Mouse (Mus musculus) CH12.LX (cell line): ENCODE data around the gene Wscd1. TPM values are rescaled to one million over a fixed set of nuclear protein-coding genes. Genes with fewer than 3 reads are reported as not detected.

Experiments used
- DNase-seq: peaks from one replicate; pipeline ENCODE4 v3.0.0-alpha.2; 2013; ENCODE audit errors: extremely low read depth
- H3K27ac ChIP-seq: 2 replicates; pipeline ENCODE4 v1.5.1; 2012; ENCODE audit warnings: low read depth, mild to moderate bottlenecking, control low read depth, moderate library complexity; ENCODE audit not compliant: insufficient read depth
- H3K27me3 ChIP-seq: replicated peaks from 2 replicates; pipeline ENCODE3; 2012; ENCODE audit warnings: inconsistent platforms
- H3K36me3 ChIP-seq, 2 experiments: replicated peaks in 1 of 2; 2 replicates each; pipeline versions ENCODE3 to v1.6.1; 2012; ENCODE audit warnings: inconsistent platforms in 1 of 2, low read length in 1 of 2, mild to moderate bottlenecking in 1 of 2, mixed read lengths in 1 of 2, moderate library complexity in 1 of 2; ENCODE audit not compliant: control insufficient read depth in 1 of 2, insufficient read depth in 1 of 2
- H3K4me1 ChIP-seq, 2 experiments: 2 replicates each; pipeline ENCODE4 v1.6.1; 2012; ENCODE audit warnings: inconsistent platforms in 1 of 2, moderate library complexity in 1 of 2; ENCODE audit not compliant: insufficient read depth in 2 of 2, control insufficient read depth in 1 of 2
- H3K4me2 ChIP-seq: 2 replicates; pipeline ENCODE4 v1.6.1; 2012; ENCODE audit warnings: low read depth, mild to moderate bottlenecking, control low read depth; ENCODE audit not compliant: poor library complexity, insufficient read depth, severe bottlenecking
- H3K4me3 ChIP-seq, 3 experiments: fragments of 150-350 bp in 1 of 3; sonication (generic) in 1 of 3; replicated peaks in 1 of 3; 2 replicates each; pipeline versions ENCODE3 to v1.5.1; 2011 to 2012; ENCODE audit warnings: low read depth in 2 of 3, low read length in 2 of 3, mild to moderate bottlenecking in 2 of 3, moderate library complexity in 2 of 3, control low read depth in 1 of 3, improper control_type of control experiment in 1 of 3, inconsistent platforms in 1 of 3, mixed read lengths in 1 of 3; ENCODE audit not compliant: poor library complexity in 1 of 3
- H3K79me2 ChIP-seq: replicated peaks from 2 replicates; pipeline ENCODE4 v1.6.1; 2012; ENCODE audit warnings: mild to moderate bottlenecking, moderate library complexity; ENCODE audit not compliant: control insufficient read depth, poor library complexity, insufficient read depth, severe bottlenecking; ENCODE audit errors: extremely low read depth
- H3K9ac ChIP-seq: 2 replicates; pipeline ENCODE4 v1.6.1; 2012; ENCODE audit warnings: low read depth, mild to moderate bottlenecking, control low read depth, moderate library complexity; ENCODE audit not compliant: insufficient read depth
- H3K9me3 ChIP-seq: replicated peaks from 2 replicates; pipeline ENCODE3; 2012; ENCODE audit warnings: low read length, inconsistent platforms, mixed read lengths
- BHLHE40 ChIP-seq: IDR thresholded peaks from 2 replicates; pipeline ENCODE4 v1.6.1; 2011; ENCODE audit warnings: mild to moderate bottlenecking, low read depth, low read length, improper control_type of control experiment
- ETS1 ChIP-seq: conservative IDR thresholded peaks from 2 replicates; pipeline ENCODE4 v1.6.1; 2012; ENCODE audit warnings: low read depth, mild to moderate bottlenecking, inconsistent platforms, low read length, improper control_type of control experiment, moderate library complexity
- IRF4 ChIP-seq: IDR thresholded peaks from 2 replicates; pipeline ENCODE4 v1.6.1; 2014; ENCODE audit warnings: low read depth, mild to moderate bottlenecking, inconsistent platforms, low read length, improper control_type of control experiment
- JUND ChIP-seq: conservative IDR thresholded peaks from 2 replicates; pipeline ENCODE4 v1.6.1; 2011; ENCODE audit warnings: low read depth, low read length, improper control_type of control experiment
- MAZ ChIP-seq: IDR thresholded peaks from 2 replicates; pipeline ENCODE4 v1.6.1; 2012; ENCODE audit warnings: low read depth, mild to moderate bottlenecking, inconsistent platforms, low read length, improper control_type of control experiment, moderate library complexity
- MXI1 ChIP-seq: IDR thresholded peaks from 2 replicates; pipeline ENCODE4 v1.6.1; 2011; ENCODE audit warnings: mild to moderate bottlenecking, low read depth, low read length, improper control_type of control experiment
- MYC ChIP-seq: IDR thresholded peaks from 2 replicates; pipeline ENCODE4 v1.6.1; 2011; ENCODE audit warnings: low read depth, mild to moderate bottlenecking, improper control_type of control experiment, low read length
- NELFE ChIP-seq: IDR thresholded peaks from 2 replicates; pipeline ENCODE4 v1.6.1; 2011; ENCODE audit warnings: low read depth, low read length, improper control_type of control experiment
- PAX5 ChIP-seq: IDR thresholded peaks from 2 replicates; pipeline ENCODE4 v1.6.1; 2012; ENCODE audit warnings: low read length, inconsistent platforms, mixed read lengths
- POLR2AphosphoS2 ChIP-seq: IDR thresholded peaks from 2 replicates; pipeline ENCODE4 v1.6.1; 2011; ENCODE audit warnings: low read depth, low read length, improper control_type of control experiment
- RAD21 ChIP-seq: IDR thresholded peaks from 2 replicates; pipeline ENCODE4 v1.6.1; 2011; ENCODE audit warnings: low read depth, mild to moderate bottlenecking, low read length, improper control_type of control experiment, moderate library complexity
- SIN3A ChIP-seq: IDR thresholded peaks from 2 replicates; pipeline ENCODE4 v1.6.1; 2012; ENCODE audit warnings: low read length, improper control_type of control experiment, inconsistent platforms
- TBP ChIP-seq: conservative IDR thresholded peaks from 2 replicates; pipeline ENCODE4 v1.6.1; 2011; ENCODE audit warnings: low read depth, low read length, improper control_type of control experiment
- UBTF ChIP-seq: IDR thresholded peaks from 2 replicates; pipeline ENCODE4 v1.6.1; 2012; ENCODE audit warnings: low read depth, mild to moderate bottlenecking, inconsistent platforms, low read length, improper control_type of control experiment, moderate library complexity
- USF2 ChIP-seq: conservative IDR thresholded peaks from 2 replicates; pipeline ENCODE4 v1.6.1; 2011; ENCODE audit warnings: low read depth, low read length, improper control_type of control experiment
- dilution Hi-C: fragments of 300-500 bp; cut with MboI; formaldehyde crosslinking; loops from 2 replicates; pipeline ENCODE4 v1.14.3; 2020; ENCODE audit warnings: low sequenced_read_pairs; ENCODE audit not compliant: extremely low pct_unique_long_range_greater_than_20kb, extremely low pct_ligation_motif_present
- in situ Hi-C: fragments of 300-500 bp; cut with MboI; formaldehyde crosslinking; loops from 3 replicates; pipeline ENCODE4 v1.14.3; 2019; ENCODE audit warnings: low sequenced_read_pairs, low pct_ligation_motif_present, low pct_unique_long_range_greater_than_20kb, mixed read lengths
- polyA plus RNA-seq: library from polyadenylated mRNA; unstranded; fragments of >175 nt; gene quantifications from 2 replicates; pipeline ENCODE4 v1.2.1, GENCODE M21; 2012; ENCODE audit warnings: low read depth; ENCODE audit not compliant: insufficient read length
- total RNA-seq, 2 experiments: library from RNA; depleted of rRNA; stranded (reverse); fragments of 300-350 nt in 1 of 2; fragments of >200 nt in 1 of 2; gene quantifications; 2 replicates each; pipeline ENCODE4 v1.2.3; 2012 to 2014

The Wscd1 gene
- total and polyA plus RNA-seq, 3 experiments, result not detected

GRCm38 (mm10) chr11:71758211-71759110 is 8.7 kb downstream of the Wscd1 start:
- no peak for DNase-seq
- Histone ChIP-seq H3K4me1 (no peaks in the 10 kb centered on the region), H3K9ac (no peak overlapping the region), H3K36me3 (no peaks in the 10 kb centered on the region)
- TF ChIP-seq USF2, result no peak
- no peak for TF ChIP-seq JUND
- TF ChIP-seq RAD21, result no peak
- TF ChIP-seq UBTF, result no peak
- no peak for TF ChIP-seq TBP
- no peak for TF ChIP-seq MAZ
- TF ChIP-seq ETS1, result no peak
- TF ChIP-seq, all 38 proteins: peak for 0
- no peaks in the 10 kb centered on the region for H3K79me2 ChIP-seq
- H3K27ac ChIP-seq, result no peak overlapping the region
- no peak overlapping the region for H3K4me2 ChIP-seq
- no peak overlapping the region for H3K4me3 ChIP-seq
- in situ Hi-C loops (no loop called here), dilution Hi-C loops (no loop called here)
- no peaks in the 10 kb centered on the region for H3K9me3 ChIP-seq
- peaks cover 95% of the 10 kb centered on the region for H3K27me3 ChIP-seq

- dilution Hi-C loops, result no loop called here
- Histone ChIP-seq H3K4me1 (no peaks in the 10 kb centered on the region), H3K79me2 (no peaks in the 10 kb centered on the region), H3K4me2 (no peak overlapping the region), H3K36me3 (no peaks in the 10 kb centered on the region), H3K9ac (no peak overlapping the region), H3K9me3 (no peaks in the 10 kb centered on the region), H3K4me3 (no peak overlapping the region), H3K27ac (no peak overlapping the region), H3K27me3 (peaks cover 97% of the 10 kb centered on the region)
- no peak for DNase-seq
- TF ChIP-seq MXI1, result no peak
- TF ChIP-seq NELFE, result no peak
- no peak for TF ChIP-seq MYC
- no peak for TF ChIP-seq ETS1
- TF ChIP-seq POLR2AphosphoS2, result no peak
- no peak for TF ChIP-seq IRF4
- no peak for TF ChIP-seq SIN3A
- no peak for TF ChIP-seq BHLHE40
- TF ChIP-seq JUND, result no peak
- no peak for TF ChIP-seq PAX5
- in situ Hi-C loops, result no loop called here
These were observed 11.3 kb downstream of the Wscd1 start for GRCm38 (mm10) chr11:71760991-71761390.
